ENCODE assay signal across 18 mouse cellular contexts in the genomic region with DNA sequence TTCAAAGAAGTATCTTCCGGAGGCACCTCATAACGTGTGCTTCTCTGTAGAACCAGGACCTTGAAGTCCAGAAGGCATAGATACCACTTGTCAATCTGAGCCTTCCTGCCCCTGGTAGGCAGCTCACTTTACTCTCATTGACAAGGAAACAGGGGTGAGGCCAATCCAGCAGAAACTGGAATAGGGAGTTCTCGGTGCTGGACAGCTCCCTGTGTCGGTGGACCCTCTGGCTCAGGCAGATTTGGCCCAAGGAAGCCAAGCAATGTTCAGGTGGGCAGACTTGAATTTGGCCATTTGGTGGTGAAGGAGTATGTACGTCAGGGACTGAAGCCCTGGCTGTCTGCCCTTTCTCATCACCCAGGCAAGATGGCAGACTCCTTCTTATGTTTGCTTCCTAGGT.
DNase-seq lines count a peak whose midpoint lies in the region; ATAC-seq and TF ChIP-seq lines count a peak whose summit lies in the region.
"Had no signal": no experiment of that assay in that cellular context is flagged by ENCODE, and none has a peak within 500 bp of the region (broad histone marks: within the 10 kb centered on the region; RNA-seq: fewer than 3 reads in every experiment).

No protein-coding gene starts in this region.

- H3K4me2 ChIP-seq in lung, embryonic 14.5 days = no peak overlapping the region
- no peak overlapping the region for H3K4me2 ChIP-seq in embryonic facial prominence, embryonic 11.5 days (ENCODE audit: low read depth, low read length)
- H3K4me2 ChIP-seq in forebrain, embryonic 14.5 days (ENCODE audit: low read length) = no peak overlapping the region
- H3K4me2 ChIP-seq: heart, embryonic 15.5 days; hindbrain, embryonic 12.5 days; limb, embryonic 15.5 days; midbrain, embryonic 15.5 days had no signal

- H3K4me3 ChIP-seq in lung, embryonic 14.5 days (ENCODE audit: low read depth, low read length) = no peak overlapping the region
- H3K4me3 ChIP-seq in embryonic facial prominence, embryonic 11.5 days (ENCODE audit: low read depth, low read length) = no peak overlapping the region
- no peak overlapping the region for H3K4me3 ChIP-seq in forebrain, embryonic 14.5 days (ENCODE audit: low read depth, low read length)
- H3K4me3 ChIP-seq: heart, embryonic 15.5 days; hindbrain, embryonic 12.5 days; limb, embryonic 15.5 days; midbrain, embryonic 15.5 days had no signal

- no peak for ATAC-seq in lung, embryonic 14.5 days (ENCODE audit: insufficient read depth)
- no peak for ATAC-seq in embryonic facial prominence, embryonic 11.5 days (replicated peaks; ENCODE audit: insufficient number of reproducible peaks, low FRiP score, low TSS enrichment, low read depth)
- ATAC-seq in forebrain, embryonic 14.5 days = no peak
- ATAC-seq: midbrain, embryonic 15.5 days; Patski had no signal

- no peaks in the 10 kb centered on the region for H3K9me3 ChIP-seq in lung, embryonic 14.5 days (ENCODE audit: low read depth, low read length)
- no peaks in the 10 kb centered on the region for H3K9me3 ChIP-seq in embryonic facial prominence, embryonic 11.5 days (replicated peaks; ENCODE audit: control insufficient read depth, low read length)
- no peaks in the 10 kb centered on the region for H3K9me3 ChIP-seq in forebrain, embryonic 14.5 days (replicated peaks; ENCODE audit: control insufficient read depth, low read length)
- H3K9me3 ChIP-seq: heart, embryonic 15.5 days; hindbrain, embryonic 12.5 days; limb, embryonic 15.5 days; midbrain, embryonic 15.5 days had no signal

- H3K27ac ChIP-seq in lung, embryonic 14.5 days (ENCODE audit: low read depth) = no peak overlapping the region
- H3K27ac ChIP-seq in embryonic facial prominence, embryonic 11.5 days (replicated peaks; ENCODE audit: low read depth, low read length) = no peak overlapping the region
- H3K27ac ChIP-seq in forebrain, embryonic 14.5 days (ENCODE audit: low read depth, low read length) = no peak overlapping the region
- H3K27ac ChIP-seq: heart, embryonic 15.5 days; hindbrain, embryonic 12.5 days; limb, embryonic 15.5 days; macrophage; midbrain, embryonic 15.5 days had no signal

- TF ChIP-seq CTCF in lung, embryonic 14.5 days (IDR thresholded peaks at IDR 0.05; ENCODE audit: low read depth) = no peak

- H3K36me3 ChIP-seq in lung, embryonic 14.5 days (ENCODE audit: insufficient read depth) = no peaks in the 10 kb centered on the region
- no peaks in the 10 kb centered on the region for H3K36me3 ChIP-seq in embryonic facial prominence, embryonic 11.5 days (replicated peaks; ENCODE audit: control insufficient read depth, insufficient read depth, low read depth, low read length)
- no peaks in the 10 kb centered on the region for H3K36me3 ChIP-seq in forebrain, embryonic 14.5 days (ENCODE audit: control insufficient read depth, insufficient read depth, low read length)
- H3K36me3 ChIP-seq: heart, embryonic 15.5 days; hindbrain, embryonic 12.5 days; limb, embryonic 15.5 days; midbrain, embryonic 15.5 days had no signal

- H3K4me1 ChIP-seq in lung, embryonic 14.5 days (ENCODE audit: insufficient read depth) = no peaks in the 10 kb centered on the region
- no peaks in the 10 kb centered on the region for H3K4me1 ChIP-seq in embryonic facial prominence, embryonic 11.5 days (ENCODE audit: control insufficient read depth, insufficient read depth, low read length)
- no peaks in the 10 kb centered on the region for H3K4me1 ChIP-seq in forebrain, embryonic 14.5 days (ENCODE audit: control insufficient read depth, insufficient read depth, low read length)
- H3K4me1 ChIP-seq: heart, embryonic 15.5 days; limb, embryonic 15.5 days had no signal

- H3K27me3 ChIP-seq in lung, embryonic 14.5 days (ENCODE audit: insufficient read depth, low read length) = no peaks in the 10 kb centered on the region
- H3K27me3 ChIP-seq in embryonic facial prominence, embryonic 11.5 days (ENCODE audit: control insufficient read depth, insufficient read depth, low read length) = no peaks in the 10 kb centered on the region
- H3K27me3 ChIP-seq in forebrain, embryonic 14.5 days (replicated peaks; ENCODE audit: control insufficient read depth, insufficient read depth, low read length) = no peaks in the 10 kb centered on the region
- H3K27me3 ChIP-seq: heart, embryonic 15.5 days; hindbrain, embryonic 12.5 days; limb, embryonic 15.5 days; midbrain, embryonic 15.5 days; Patski had no signal

- H3K9ac ChIP-seq in lung, embryonic 14.5 days = no peak overlapping the region
- H3K9ac ChIP-seq in embryonic facial prominence, embryonic 11.5 days (replicated peaks; ENCODE audit: low read length) = no peak overlapping the region
- H3K9ac ChIP-seq in forebrain, embryonic 14.5 days (ENCODE audit: low read length) = no peak overlapping the region
- H3K9ac ChIP-seq: heart, embryonic 15.5 days; hindbrain, embryonic 12.5 days; limb, embryonic 15.5 days; midbrain, embryonic 15.5 days had no signal

- 34% methylated on average over 5 of the region's 5 CpGs for WGBS in lung, embryonic 14.5 days
- 42% methylated on average over 5 of the region's 5 CpGs for WGBS in embryonic facial prominence, embryonic 11.5 days
- WGBS in forebrain, embryonic 14.5 days = 54% methylated on average over 5 of the region's 5 CpGs

- peak; percentile 5 for DNase-seq in adrenal gland, postnatal 14 days
- no peak for DNase-seq in adrenal gland, postnatal 36 days
- peak; percentile 71 for DNase-seq in lung, embryonic 14.5 days
- DNase-seq in lung, postnatal 4 days = no peak
- DNase-seq in embryonic facial prominence, embryonic 11.5 days (ENCODE audit: low spot score) = peak; percentile 77
- peak; percentile 10 for DNase-seq in yolk sac, embryonic 10.5 days (ENCODE audit: low spot score)
- DNase-seq in right cerebral cortex, adult 18-20 months = no peak
- DNase-seq in forebrain, embryonic 14.5 days (ENCODE audit: low spot score) = no peak
- DNase-seq: cerebellum, adult 11-12 months; gastrocnemius, postnatal 36 days; kidney, adult 18-20 months; lung, adult 18-20 months had no signal

Comparison
In these comparisons a context has a peak if more than half of its experiments do, and no peak if none do; other contexts are left out.
1. DNase-seq: peak in adrenal gland, postnatal 14 days (single experiment), lung, embryonic 14.5 days (single experiment), embryonic facial prominence, embryonic 11.5 days (single experiment) and yolk sac, embryonic 10.5 days (single experiment); none in adrenal gland, postnatal 36 days (0 of 2), lung, postnatal 4 days (0 of 2), right cerebral cortex, adult 18-20 months (single experiment) and forebrain, embryonic 14.5 days (single experiment).